Mouse (Mus musculus) hindbrain, embryonic 14.5 days (tissue): ENCODE measurements around the gene Pdp2. TPM values are rescaled to one million over a fixed set of nuclear protein-coding genes. Genes with fewer than 3 reads are reported as not detected.
"Not testable (repeated sequence)": the region's sequence is repeated elsewhere in the genome, so short reads cannot be mapped to it uniquely, and the experiment has no call there.

Experiments used
- ATAC-seq: fragments of 200-750 bp; cut with Nextera tagmentation; 2 replicates; pipeline ENCODE4 v1.8.0; 2017; ENCODE audit warnings: moderate number of reproducible peaks, mild to moderate bottlenecking, moderate TSS enrichment, moderate library complexity; ENCODE audit not compliant: low FRiP score
- DNase-seq: peaks from one replicate; pipeline ENCODE4 v3.0.0-alpha.2; 2015; ENCODE audit warnings: low spot score
- H3K27ac ChIP-seq: fragments of 300-500 bp; sonication (generic); 2 replicates; pipeline ENCODE4 v1.5.1; 2014; ENCODE audit warnings: mild to moderate bottlenecking, moderate library complexity
- H3K27me3 ChIP-seq: fragments of 300-500 bp; sonication (generic); 2 replicates; pipeline ENCODE4 v1.6.1; 2014; ENCODE audit warnings: mild to moderate bottlenecking, low read length, mixed read lengths; ENCODE audit not compliant: control insufficient read depth, insufficient read depth
- H3K36me3 ChIP-seq: fragments of 300-500 bp; sonication (generic); replicated peaks from 2 replicates; pipeline ENCODE4 v1.6.1; 2014; ENCODE audit not compliant: control insufficient read depth, insufficient read depth
- H3K4me1 ChIP-seq: fragments of 300-500 bp; sonication (generic); replicated peaks from 2 replicates; pipeline ENCODE4 v1.6.1; 2014; ENCODE audit warnings: antibody characterized with exemption, low read length, mixed read lengths; ENCODE audit not compliant: control insufficient read depth, insufficient read depth
- H3K4me2 ChIP-seq: fragments of 300-500 bp; sonication (generic); replicated peaks from 2 replicates; pipeline ENCODE4 v1.6.1; 2014; ENCODE audit warnings: mild to moderate bottlenecking, moderate library complexity
- H3K4me3 ChIP-seq: fragments of 300-500 bp; sonication (generic); replicated peaks from 2 replicates; pipeline ENCODE4 v1.5.1; 2014; ENCODE audit warnings: mild to moderate bottlenecking, low read length
- H3K9ac ChIP-seq: fragments of 300-500 bp; sonication (generic); 2 replicates; pipeline ENCODE4 v1.6.1; 2014
- H3K9me3 ChIP-seq: fragments of 300-500 bp; sonication (generic); 2 replicates; pipeline ENCODE4 v1.6.1; 2016; ENCODE audit warnings: low read length; ENCODE audit not compliant: control insufficient read depth
- WGBS: fragments of 180-500 bp; shearing (Covaris S2); extraction: QIAGEN DNeasy Blood & Tissue Kit; methylation state at CpG from one replicate; pipeline ENCODE4 v1.1.7; 2014; 5-methylcytosine and 5-hydroxymethylcytosine counted together
- polyA plus RNA-seq: library from polyadenylated mRNA; unstranded; fragments of >200 nt; fragmentation: Nextera tagmentation; extraction: Ambion mirVana; gene quantifications from 2 replicates; pipeline ENCODE4 v1.2.1, GENCODE M21; 2014

Gene Pdp2
- polyA plus RNA-seq, 1 experiment from 2014 or later = 18.7 TPM

- no peak overlapping the region for H3K4me3 ChIP-seq
- H3K9ac ChIP-seq = no peak overlapping the region
- H3K4me1 ChIP-seq = peaks cover 17% of the 10 kb centered on the region
- no peak for DNase-seq
- no peak overlapping the region for H3K27ac ChIP-seq
- H3K27me3 ChIP-seq = no peaks in the 10 kb centered on the region
- no peak overlapping the region for H3K4me2 ChIP-seq
- WGBS = 91% methylated on average over 6 of the region's 6 CpGs
- peaks cover 26% of the 10 kb centered on the region for H3K36me3 ChIP-seq
- no peak for ATAC-seq
- no peaks in the 10 kb centered on the region for H3K9me3 ChIP-seq
These were observed 46.8 kb downstream of the Pdp2 start for GRCm38 (mm10) chr8:104638010-104638409.

- 0 out of 2 replicates have a peak overlapping the region, but pooled peaks have one; percentile 79 for H3K9ac ChIP-seq
- ATAC-seq = no peak
- no peaks in the 10 kb centered on the region for H3K9me3 ChIP-seq
- H3K27me3 ChIP-seq = no peaks in the 10 kb centered on the region
- H3K4me3 ChIP-seq = peak overlapping the region; percentile 79
- no peak for DNase-seq
- WGBS = 89% methylated on average over 7 of the region's 7 CpGs
- H3K27ac ChIP-seq = no peak overlapping the region
- H3K36me3 ChIP-seq = peaks cover 24% of the 10 kb centered on the region
- peak overlapping the region; percentile 80 for H3K4me2 ChIP-seq
- H3K4me1 ChIP-seq = peaks cover 17% of the 10 kb centered on the region
These were observed 49.0 kb downstream of the Pdp2 start for GRCm38 (mm10) chr8:104640241-104640640.

- H3K4me2 ChIP-seq = peak overlapping the region; percentile 80
- 11% methylated on average over 25 of the region's 25 CpGs for WGBS
- H3K4me1 ChIP-seq = peaks cover 17% of the 10 kb centered on the region
- DNase-seq (no peak), ATAC-seq (no peak)
- H3K4me3 ChIP-seq = peak overlapping the region; percentile 79
- no peak overlapping the region for H3K27ac ChIP-seq
- H3K27me3 ChIP-seq = no peaks in the 10 kb centered on the region
- H3K9ac ChIP-seq = peak overlapping the region; percentile 79
- H3K9me3 ChIP-seq = no peaks in the 10 kb centered on the region
- peaks cover 19% of the 10 kb centered on the region; the same call in 1 of the 2 replicates for H3K36me3 ChIP-seq
These were observed 49.6 kb downstream of the Pdp2 start for GRCm38 (mm10) chr8:104640831-104641370.

GRCm38 (mm10) chr8:104641426-104642323 lies 50.4 kb downstream of the Pdp2 start, which contains the start of gene Ciao2b:
Gene Ciao2b, minus strand, starts transcription at chr8:104641965.
- DNase-seq (peak; percentile 90), ATAC-seq (peak; percentile 98)
- H3K4me2 ChIP-seq = peak within 1 kb of the TSS; percentile 80
- no peaks in the 10 kb centered on the region for H3K27me3 ChIP-seq
- peak within 1 kb of the TSS; percentile 79 for H3K4me3 ChIP-seq
- H3K36me3 ChIP-seq = peaks cover 19% of the 10 kb centered on the region; the same call in 1 of the 2 replicates
- H3K27ac ChIP-seq = peak within 1 kb of the TSS; percentile 82
- under 1% methylated on average over 66 of the region's 66 CpGs for WGBS
- H3K4me1 ChIP-seq = peaks cover 17% of the 10 kb centered on the region
- peak within 1 kb of the TSS; percentile 79 for H3K9ac ChIP-seq
- H3K9me3 ChIP-seq = no peaks in the 10 kb centered on the region

GRCm38 (mm10) chr8:104642324-104642654 lies 51.0 kb downstream of the Pdp2 start:
- Histone ChIP-seq H3K4me3 (peak overlapping the region; percentile 79), H3K4me2 (peak overlapping the region; percentile 80), H3K4me1 (peaks cover 17% of the 10 kb centered on the region), H3K36me3 (peaks cover 19% of the 10 kb centered on the region; the same call in 1 of the 2 replicates), H3K9me3 (no peaks in the 10 kb centered on the region), H3K9ac (peak overlapping the region; percentile 79), H3K27ac (peak overlapping the region; percentile 82), H3K27me3 (no peaks in the 10 kb centered on the region)
- ATAC-seq = peak; percentile 28; the same call in 1 of the 2 replicates
- 78% methylated on average over 6 of the region's 6 CpGs for WGBS
- DNase-seq = no peak

- H3K27me3 ChIP-seq, H3K36me3 ChIP-seq, H3K9ac ChIP-seq, H3K9me3 ChIP-seq, H3K4me2 ChIP-seq, H3K4me3 ChIP-seq, H3K27ac ChIP-seq, DNase-seq, ATAC-seq: not testable (repeated sequence)
- WGBS = 77% methylated on average over 3 of the region's 3 CpGs
- peaks cover 17% of the 10 kb centered on the region for H3K4me1 ChIP-seq
These were observed 52.9 kb downstream of the Pdp2 start for GRCm38 (mm10) chr8:104644187-104644586.

Other genes starting within 250 kb of the Pdp2 start
- gene Cmtm4, start 195.6 kb upstream of the Pdp2 start, polyA plus RNA-seq = 3.5 and 3.8 TPM in 2 replicates
- 89.9 and 96.5 TPM in 2 replicates for gene Dync1li2, start 148.4 kb upstream of the Pdp2 start, polyA plus RNA-seq
- 0.78 and 0.83 TPM in 2 replicates for gene Terb1, start 81.5 kb upstream of the Pdp2 start, polyA plus RNA-seq
- gene Nae1, start 56.8 kb upstream of the Pdp2 start, polyA plus RNA-seq = 111 and 116 TPM in 2 replicates
- gene Car7, start 56.8 kb upstream of the Pdp2 start, polyA plus RNA-seq = 2.0 and 2.2 TPM in 2 replicates
- gene Cdh16, start 32.9 kb downstream of the Pdp2 start, polyA plus RNA-seq = not detected in 2 replicates
- 3.9 and 4.3 TPM in 2 replicates for gene Rrad, start 39.9 kb downstream of the Pdp2 start, polyA plus RNA-seq
- 109 and 128 TPM in 2 replicates for gene Ciao2b, start 50.5 kb downstream of the Pdp2 start, polyA plus RNA-seq
- not detected in 2 replicates for gene Ces2a, start 142.6 kb downstream of the Pdp2 start, polyA plus RNA-seq
- gene Ces2b, start 240.1 kb downstream of the Pdp2 start, polyA plus RNA-seq = 0.29 and 0.44 TPM in 2 replicates